8 mouse cellular contexts compared by ENCODE assay signal in the genomic region with DNA sequence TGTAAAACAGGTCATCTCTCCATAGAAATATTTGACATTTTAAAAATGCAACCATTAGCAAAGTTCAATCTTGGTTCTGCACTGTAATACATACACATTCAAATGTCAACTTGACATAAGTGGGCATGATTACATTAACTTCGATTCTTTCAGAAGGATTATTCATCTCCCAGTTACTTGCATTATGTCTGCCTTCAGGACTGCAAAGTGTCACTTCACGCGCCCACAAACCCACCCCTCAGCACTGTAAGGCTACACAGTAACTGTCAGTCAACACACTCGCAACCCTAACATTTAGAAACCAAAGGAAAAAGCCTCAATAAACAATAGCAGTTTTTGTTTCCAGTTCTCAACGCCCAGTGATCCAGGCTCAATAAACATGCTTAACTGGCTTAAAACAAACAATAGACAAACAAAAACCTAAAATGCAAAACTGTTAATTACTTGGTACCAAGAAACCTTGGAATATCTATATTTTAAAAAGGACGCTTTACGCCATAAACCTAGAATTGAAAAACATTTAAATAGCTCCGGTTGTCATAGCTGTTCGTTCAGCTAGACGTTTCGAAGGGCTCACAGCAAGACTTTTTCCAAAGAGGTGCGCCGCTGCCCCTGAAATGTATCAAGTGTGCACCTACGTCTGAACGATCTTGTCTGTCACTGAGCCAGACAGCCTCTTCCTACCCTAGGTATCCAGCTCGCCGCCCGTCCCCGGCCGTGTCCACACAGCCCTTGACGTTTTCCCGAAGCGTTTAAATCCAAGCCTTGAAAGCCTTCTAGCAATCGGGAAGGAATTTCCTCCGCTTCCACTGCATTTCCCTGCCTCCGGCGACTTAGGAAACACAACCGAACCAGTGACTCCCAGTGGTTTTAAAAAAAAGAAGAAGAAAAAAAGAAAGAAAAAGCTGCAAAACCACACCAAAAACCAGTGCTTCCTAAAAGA. TPM values are rescaled to one million over a fixed set of nuclear protein-coding genes. Genes with fewer than 3 reads are reported as not detected.
DNase-seq lines count a peak whose midpoint lies in the region; ATAC-seq and TF ChIP-seq lines count a peak whose summit lies in the region.

No protein-coding gene starts in this region.

- no peak for TF ChIP-seq POLR2A in heart, adult 2 months (IDR thresholded peaks at IDR 0.05; ENCODE audit: insufficient read depth, low read depth, low read length)

- peak overlapping the region; percentile 83 for H3K4me3 ChIP-seq in G1E (ENCODE audit: low read depth, low read length)
- H3K4me3 ChIP-seq in heart, adult 2 months, result peak overlapping the region; percentile 53
- peak overlapping the region; percentile 67 for H3K4me3 ChIP-seq in kidney, embryonic 14.5 days (ENCODE audit: low read length)
- H3K4me3 ChIP-seq in lung, embryonic 15.5 days, result peak overlapping the region; percentile 66

- peak overlapping the region; percentile 69 for H3K4me2 ChIP-seq in kidney, embryonic 14.5 days (replicated peaks; ENCODE audit: low read depth, low read length)
- H3K4me2 ChIP-seq in lung, embryonic 15.5 days, result peak overlapping the region; percentile 74

- no peak for ATAC-seq in G1E (ENCODE audit: extremely low read depth, insufficient number of reproducible peaks, low FRiP score, poor library complexity, severe bottlenecking)
- no peak for ATAC-seq in kidney, embryonic 14.5 days (ENCODE audit: low FRiP score, low TSS enrichment)
- ATAC-seq in lung, embryonic 15.5 days (ENCODE audit: borderline replicate concordance, extremely low read depth, low FRiP score, low TSS enrichment), result no peak
- ATAC-seq in megakaryocyte-erythroid progenitor cell, adult 5-6 weeks (replicated peaks; ENCODE audit: low FRiP score, low TSS enrichment, poor library complexity, severe bottlenecking), result no peak

- under 1% methylated on average over 28 of the region's 28 CpGs for WGBS in heart, adult 2 months
- under 1% methylated on average over 28 of the region's 28 CpGs for WGBS in kidney, embryonic 14.5 days
- under 1% methylated on average over 28 of the region's 28 CpGs for WGBS in lung, embryonic 15.5 days

- TF ChIP-seq CTCF in G1E (IDR thresholded peaks at IDR 0.05; ENCODE audit: low read depth, low read length), result no peak
- TF ChIP-seq CTCF in heart, adult 2 months (IDR thresholded peaks at IDR 0.05), result no peak

- H3K4me1 ChIP-seq in G1E (ENCODE audit: insufficient read depth, low read depth, low read length), result peaks cover 50% of the 10 kb centered on the region
- H3K4me1 ChIP-seq in heart, adult 2 months (ENCODE audit: control insufficient read depth, insufficient read depth, low read length), result peaks cover 21% of the 10 kb centered on the region
- H3K4me1 ChIP-seq in kidney, embryonic 14.5 days (ENCODE audit: control insufficient read depth, insufficient read depth, low read length), result peaks cover 33% of the 10 kb centered on the region
- H3K4me1 ChIP-seq in lung, embryonic 15.5 days, result peaks cover 50% of the 10 kb centered on the region

- H3K9ac ChIP-seq in heart, adult 2 months (ENCODE audit: low read depth, low read length), result peak overlapping the region; percentile 83
- H3K9ac ChIP-seq in kidney, embryonic 14.5 days (ENCODE audit: low read depth, low read length), result peak overlapping the region; percentile 80
- H3K9ac ChIP-seq in lung, embryonic 15.5 days, result peak overlapping the region; percentile 75

- H3K27ac ChIP-seq in heart, adult 2 months, result peak overlapping the region; percentile 88
- H3K27ac ChIP-seq in kidney, embryonic 14.5 days (ENCODE audit: low read depth, low read length), result peak overlapping the region; percentile 96
- peak overlapping the region; percentile 98 for H3K27ac ChIP-seq in lung, embryonic 15.5 days

- TF ChIP-seq EP300 in heart, adult 2 months (IDR thresholded peaks at IDR 0.05; ENCODE audit: insufficient read depth, low read depth, low read length), result 0 out of 2 replicates have a peak, but pooled peaks have one; percentile 10

- peaks cover 7% of the 10 kb centered on the region for H3K79me2 ChIP-seq in heart, adult 2 months (replicated peaks; ENCODE audit: control insufficient read depth, insufficient read depth, low read length)

- no peaks in the 10 kb centered on the region for H3K9me3 ChIP-seq in G1E (replicated peaks)
- no peaks in the 10 kb centered on the region for H3K9me3 ChIP-seq in kidney, embryonic 14.5 days (ENCODE audit: control insufficient read depth, low read length)
- H3K9me3 ChIP-seq in lung, embryonic 15.5 days, result no peaks in the 10 kb centered on the region

- H3K27me3 ChIP-seq in G1E (ENCODE audit: insufficient read depth, low read length), result no peaks in the 10 kb centered on the region
- H3K27me3 ChIP-seq in heart, adult 2 months (ENCODE audit: control insufficient read depth, insufficient read depth, low read length), result no peaks in the 10 kb centered on the region
- H3K27me3 ChIP-seq in kidney, embryonic 14.5 days (ENCODE audit: control insufficient read depth, insufficient read depth, low read length), result no peaks in the 10 kb centered on the region
- no peaks in the 10 kb centered on the region for H3K27me3 ChIP-seq in lung, embryonic 15.5 days

- no peaks in the 10 kb centered on the region for H3K36me3 ChIP-seq in G1E (replicated peaks)
- H3K36me3 ChIP-seq in heart, adult 2 months (ENCODE audit: control insufficient read depth, insufficient read depth, low read length), result peaks cover 24% of the 10 kb centered on the region
- H3K36me3 ChIP-seq in kidney, embryonic 14.5 days (ENCODE audit: control insufficient read depth, insufficient read depth, low read length), result no peaks in the 10 kb centered on the region
- H3K36me3 ChIP-seq in lung, embryonic 15.5 days, result no peaks in the 10 kb centered on the region

- intact Hi-C loops in heart, adult 2 months (cut with DNase I), result loop anchor here (5.0 kb wide), 3 partner anchors 39 to 191 kb away; no protein-coding TSS in a partner anchor

- DNase-seq in A20 (ENCODE audit: low read depth, low spot score) (peak; percentile 60), G1E (ENCODE audit: low spot score) (no peak)
- DNase-seq in cerebellum, postnatal 25 days, result peak; percentile 68 to 75
- DNase-seq in heart, adult 2 months, result peak; percentile 61 to 72
- DNase-seq in ovary, postnatal 36 days (ENCODE audit: low spot score), result peak; percentile 40

RNA-seq across cellular contexts. Expression of a gene that starts 1.5 kb away (rescaled TPM):
- total RNA-seq in G1E (2014; fragmentation: Nextera tagmentation) (31.0 and 34.4 TPM in 2 replicates), G1E (2017) (36.4 and 38.7 TPM in 2 replicates)
- 20.9 and 23.5 TPM in 2 replicates for polyA plus RNA-seq in G1E (2012)
- 100 to 1,000 TPM in 1 of 2 experiments, 10 to 100 TPM in 1; 92.7 to 112 TPM for total RNA-seq in heart, adult 2 months (2021)
- polyA plus RNA-seq in heart, adult 2 months (2012; rRNA removed), result 43.6 and 55.3 TPM in 2 replicates
- 52.4 and 78.2 TPM in 2 replicates for polyA plus RNA-seq in kidney, embryonic 14.5 days (2014; fragmentation: Nextera tagmentation; extraction: Ambion mirVana)
- polyA plus RNA-seq in lung, embryonic 15.5 days (2015; fragmentation: Nextera tagmentation; extraction: Ambion mirVana), result 85.2 and 88.1 TPM in 2 replicates
- total RNA-seq in megakaryocyte-erythroid progenitor cell, adult 5-6 weeks (2014; fragmentation: Nextera tagmentation), result 13.0 and 14.7 TPM in 2 replicates
- total RNA-seq in megakaryocyte-erythroid progenitor cell, adult 5-6 weeks (2017), result 19.3 and 20.6 TPM in 2 replicates
